Mouse (Mus musculus) adrenal gland, adult 18-20 months (tissue): Measurements from ENCODE around the gene Plekha4. TPM values are rescaled to one million over a fixed set of nuclear protein-coding genes. Genes with fewer than 3 reads are reported as not detected.
A peak's percentile ranks its signal among the peaks of the same experiment; 100 is the strongest.
"Not testable (repeated sequence)": the region's sequence is repeated elsewhere in the genome, so short reads cannot be mapped to it uniquely, and the experiment has no call there.

Experiments
- DNase-seq, 2 experiments: peaks; one replicate each; pipeline ENCODE4 v3.0.0; 2021 to 2022; ENCODE audit warnings: low spot score in 2 of 2
- total RNA-seq, 2 experiments: library from RNA; stranded (reverse); gene quantifications; 1 replicate in 1 of 2; 2 replicates in 1 of 2; pipeline ENCODE4 v1.2.3; 2021

Gene Plekha4
- total RNA-seq, 2 experiments from 2014 or later = 2.5 to 2.7 TPM

GRCm38 (mm10) chr7:45508561-45508960, 17.6 kb upstream of the Plekha4 start:
- DNase-seq = no peak

GRCm38 (mm10) chr7:45509181-45509882, 16.8 kb upstream of the Plekha4 start:
- no peak for DNase-seq

- DNase-seq = peak; percentile 84 to 86
These were observed 16.0 kb upstream of the Plekha4 start, which contains the start of gene Nucb1 for GRCm38 (mm10) chr7:45509912-45510787. Nucb1 (minus strand) TSS chr7:45510406.

GRCm38 (mm10) chr7:45514411-45514810, 11.7 kb upstream of the Plekha4 start:
- no peak for DNase-seq

- DNase-seq = no peak
These were observed 10.7 kb upstream of the Plekha4 start for GRCm38 (mm10) chr7:45515436-45515835.

GRCm38 (mm10) chr7:45516846-45517245, 9.3 kb upstream of the Plekha4 start:
- not testable (repeated sequence) for DNase-seq

- DNase-seq = no peak
These were observed 7.5 kb upstream of the Plekha4 start for GRCm38 (mm10) chr7:45518618-45519017.

GRCm38 (mm10) chr7:45519345-45520120, 6.6 kb upstream of the Plekha4 start:
- DNase-seq = no peak

- DNase-seq = no peak
These were observed 5.5 kb upstream of the Plekha4 start for GRCm38 (mm10) chr7:45520605-45521004.

GRCm38 (mm10) chr7:45521728-45522184, 4.4 kb upstream of the Plekha4 start:
- peak; percentile 69 to 80 for DNase-seq

- DNase-seq = no peak
These were observed 3.9 kb upstream of the Plekha4 start for GRCm38 (mm10) chr7:45522194-45522752.

GRCm38 (mm10) chr7:45522957-45523676, 3.0 kb upstream of the Plekha4 start:
- no peak for DNase-seq

- DNase-seq = no peak
These were observed 2.4 kb upstream of the Plekha4 start for GRCm38 (mm10) chr7:45523678-45524170.

- DNase-seq = peak; percentile 41 to 48
These were observed 1.1 kb upstream of the Plekha4 start for GRCm38 (mm10) chr7:45524841-45525621.

GRCm38 (mm10) chr7:45526474-45527120, 467 bp downstream of the Plekha4 start:
- DNase-seq = no peak

GRCm38 (mm10) chr7:45527169-45527568, 1.0 kb downstream of the Plekha4 start:
- DNase-seq = not testable (repeated sequence)

GRCm38 (mm10) chr7:45529461-45529860, 3.3 kb downstream of the Plekha4 start:
- DNase-seq = no peak

- no peak for DNase-seq
These were observed 4.5 kb downstream of the Plekha4 start for GRCm38 (mm10) chr7:45530643-45531042.

- no peak for DNase-seq
These were observed 9.5 kb downstream of the Plekha4 start for GRCm38 (mm10) chr7:45535676-45536075.
